Mouse (Mus musculus): ENCODE data around the gene Gm42906.

GRCm38 (mm10) chr5:151134202-151134601 lies 293.8 kb downstream of the Gm42906 start:
- TF ChIP-seq CTCF (IDR thresholded peaks at IDR 0.05; ENCODE audit: low read depth), result no peak
- TF ChIP-seq EP300 (IDR thresholded peaks at IDR 0.05; ENCODE audit: low read depth), result no peak
